ENCODE assay signal across 9 mouse cellular contexts in genomic region chr2:12292023-12292820, GRCm38 (mm10). TPM values are rescaled to one million over a fixed set of nuclear protein-coding genes. Genes with fewer than 3 reads are reported as not detected.
DNase-seq lines count a peak whose midpoint lies in the region; ATAC-seq and TF ChIP-seq lines count a peak whose summit lies in the region.
"Had no signal": no experiment of that assay in that cellular context is flagged by ENCODE, and none has a peak within 500 bp of the region (broad histone marks: within the 10 kb centered on the region; RNA-seq: fewer than 3 reads in every experiment).

No protein-coding gene starts in this region.

- peaks cover 17% of the 10 kb centered on the region for H3K4me1 ChIP-seq in embryonic facial prominence, embryonic 14.5 days (ENCODE audit: control insufficient read depth, insufficient read depth, low read length)
- no peaks in the 10 kb centered on the region for H3K4me1 ChIP-seq in neural tube, embryonic 14.5 days (ENCODE audit: control insufficient read depth, insufficient read depth, low read length)
- peaks cover 1% of the 10 kb centered on the region for H3K4me1 ChIP-seq in heart, adult 2 months (ENCODE audit: control insufficient read depth, insufficient read depth, low read length)

- no peak overlapping the region for H3K4me3 ChIP-seq in embryonic facial prominence, embryonic 14.5 days (ENCODE audit: low read depth, low read length)
- no peak overlapping the region for H3K4me3 ChIP-seq in neural tube, embryonic 14.5 days (ENCODE audit: low read depth, low read length)
- H3K4me3 ChIP-seq in heart, adult 2 months: no peak overlapping the region

- peak; percentile 84 for ATAC-seq in embryonic facial prominence, embryonic 14.5 days (ENCODE audit: low read depth)
- peak; percentile 93 for ATAC-seq in neural tube, embryonic 14.5 days (ENCODE audit: low read depth)
- ATAC-seq in activated CD4-positive, CD25-positive, alpha-beta regulatory T cell, adult 4 months: no peak
- ATAC-seq: Patski had no signal

- WGBS in embryonic facial prominence, embryonic 14.5 days: 42% methylated on average over 8 of the region's 8 CpGs
- 33% methylated on average over 8 of the region's 8 CpGs for WGBS in neural tube, embryonic 14.5 days
- WGBS in heart, adult 2 months: 66% methylated on average over 8 of the region's 8 CpGs

- H3K27ac ChIP-seq in embryonic facial prominence, embryonic 14.5 days (replicated peaks; ENCODE audit: low read depth, low read length): 0 out of 2 replicates have a peak overlapping the region, but pooled peaks have one; percentile 21
- H3K27ac ChIP-seq in neural tube, embryonic 14.5 days (ENCODE audit: low read depth, low read length): peak overlapping the region; percentile 35; the same call in 1 of the 2 replicates
- no peak overlapping the region for H3K27ac ChIP-seq in heart, adult 2 months

- no peak for TF ChIP-seq POLR2A in heart, adult 2 months (IDR thresholded peaks at IDR 0.05; ENCODE audit: insufficient read depth, low read depth, low read length)

- intact Hi-C loops in heart, postnatal 14 days (cut with DNase I): no loop called here
- intact Hi-C loops in heart, adult 2 months (cut with DNase I): no loop called here

- H3K4me2 ChIP-seq in embryonic facial prominence, embryonic 14.5 days (ENCODE audit: low read depth, low read length): no peak overlapping the region
- no peak overlapping the region for H3K4me2 ChIP-seq in neural tube, embryonic 14.5 days (ENCODE audit: low read depth, low read length)

- DNase-seq in embryonic facial prominence, embryonic 14.5 days (ENCODE audit: low spot score): peak; percentile 55
- peak; percentile 53 to 67 for DNase-seq in frontal cortex, postnatal 14 days (ENCODE audit: low spot score in 2 of 2)
- peak; percentile 69 for DNase-seq in left cerebral cortex, adult 11 months (ENCODE audit: low spot score)
- DNase-seq in heart, postnatal 14 days: no peak
- DNase-seq in heart, adult 2 months: no peak
- DNase-seq: lung, postnatal 36 days had no signal

- no peaks in the 10 kb centered on the region for H3K36me3 ChIP-seq in embryonic facial prominence, embryonic 14.5 days (ENCODE audit: control insufficient read depth, insufficient read depth, low read length)
- H3K36me3 ChIP-seq in neural tube, embryonic 14.5 days (ENCODE audit: control insufficient read depth, insufficient read depth, low read length): no peaks in the 10 kb centered on the region
- H3K36me3 ChIP-seq in heart, adult 2 months (ENCODE audit: control insufficient read depth, insufficient read depth, low read length): no peaks in the 10 kb centered on the region

- no peaks in the 10 kb centered on the region for H3K79me2 ChIP-seq in heart, adult 2 months (replicated peaks; ENCODE audit: control insufficient read depth, insufficient read depth, low read length)

- TF ChIP-seq EP300 in heart, adult 2 months (IDR thresholded peaks at IDR 0.05; ENCODE audit: insufficient read depth, low read depth, low read length): no peak

- H3K27me3 ChIP-seq in embryonic facial prominence, embryonic 14.5 days (replicated peaks; ENCODE audit: control insufficient read depth, insufficient read depth, low read length): no peaks in the 10 kb centered on the region
- H3K27me3 ChIP-seq in neural tube, embryonic 14.5 days (ENCODE audit: control insufficient read depth, insufficient read depth, low read length): no peaks in the 10 kb centered on the region
- H3K27me3 ChIP-seq in heart, adult 2 months (ENCODE audit: control insufficient read depth, insufficient read depth, low read length): no peaks in the 10 kb centered on the region

- no peak overlapping the region for H3K9ac ChIP-seq in embryonic facial prominence, embryonic 14.5 days (ENCODE audit: low read depth, low read length)
- no peak overlapping the region for H3K9ac ChIP-seq in neural tube, embryonic 14.5 days (replicated peaks; ENCODE audit: low read depth, low read length)
- H3K9ac ChIP-seq in heart, adult 2 months (ENCODE audit: low read depth, low read length): no peak overlapping the region

- no peaks in the 10 kb centered on the region for H3K9me3 ChIP-seq in embryonic facial prominence, embryonic 14.5 days (ENCODE audit: control insufficient read depth, low read length)
- no peaks in the 10 kb centered on the region for H3K9me3 ChIP-seq in neural tube, embryonic 14.5 days (ENCODE audit: control insufficient read depth, low read length)

- no peak for TF ChIP-seq CTCF in heart, adult 2 months (IDR thresholded peaks at IDR 0.05)

RNA-seq across cellular contexts. Expression of gene Itga8, which starts 9.5 kb away (rescaled TPM):
- polyA plus RNA-seq in embryonic facial prominence, embryonic 14.5 days (2014; fragmentation: Nextera tagmentation; extraction: Ambion mirVana): 15.7 and 16.4 TPM in 2 replicates
- 2.4 and 4.4 TPM in 2 replicates for polyA plus RNA-seq in neural tube, embryonic 14.5 days (2014; fragmentation: Nextera tagmentation; extraction: Ambion mirVana)
- total RNA-seq in heart, postnatal 14 days (2021): 1 to 10 TPM; 6.9 to 9.7 TPM
- not detected for polyA plus RNA-seq in activated CD4-positive, CD25-positive, alpha-beta regulatory T cell, adult 4 months (2017; shearing (Covaris generic))
- total RNA-seq in heart, adult 2 months (2021): 1 to 10 TPM; 6.3 to 7.4 TPM
- polyA plus RNA-seq in heart, adult 2 months (2012; rRNA removed): 5.3 and 6.9 TPM in 2 replicates
- polyA plus RNA-seq: Patski had no signal

Comparison
In these comparisons a context has a peak if more than half of its experiments do, and no peak if none do; other contexts are left out.
1. DNase-seq: peak in embryonic facial prominence, embryonic 14.5 days (single experiment), frontal cortex, postnatal 14 days (2 of 2) and left cerebral cortex, adult 11 months (single experiment); none in heart, postnatal 14 days (0 of 2) and heart, adult 2 months (0 of 2).